Mouse (Mus musculus) neural tube, embryonic 12.5 days (tissue): ENCODE measurements around the gene Slc25a45. TPM values are rescaled to one million over a fixed set of nuclear protein-coding genes. Genes with fewer than 3 reads are reported as not detected.

Experiments used
- ATAC-seq: fragments of 200-750 bp; cut with Nextera tagmentation; 2 replicates; pipeline ENCODE4 v1.8.0; 2017; ENCODE audit warnings: low read depth, mild to moderate bottlenecking, moderate TSS enrichment, moderate library complexity; ENCODE audit not compliant: low FRiP score
- H3K27ac ChIP-seq: fragments of 300-500 bp; sonication (generic); 2 replicates; pipeline ENCODE4 v1.5.1; 2016
- H3K27me3 ChIP-seq: fragments of 300-500 bp; sonication (generic); replicated peaks from 2 replicates; pipeline ENCODE4 v1.6.1; 2016; ENCODE audit warnings: mild to moderate bottlenecking
- H3K36me3 ChIP-seq: fragments of 300-500 bp; sonication (generic); 2 replicates; pipeline ENCODE4 v1.6.1; 2016; ENCODE audit warnings: mild to moderate bottlenecking
- H3K4me1 ChIP-seq: fragments of 300-500 bp; sonication (generic); 2 replicates; pipeline ENCODE4 v1.6.1; 2016
- H3K4me2 ChIP-seq: fragments of 300-500 bp; sonication (generic); replicated peaks from 2 replicates; pipeline ENCODE4 v1.6.1; 2016; ENCODE audit warnings: mild to moderate bottlenecking
- H3K4me3 ChIP-seq: fragments of 300-500 bp; sonication (generic); 2 replicates; pipeline ENCODE4 v1.5.1; 2016
- H3K9ac ChIP-seq: fragments of 300-500 bp; sonication (generic); 2 replicates; pipeline ENCODE4 v1.6.1; 2016; ENCODE audit warnings: mild to moderate bottlenecking
- H3K9me3 ChIP-seq: fragments of 300-500 bp; sonication (generic); 2 replicates; pipeline ENCODE4 v1.6.1; 2016; ENCODE audit warnings: mild to moderate bottlenecking
- WGBS: fragments of 180-500 bp; shearing (Covaris S2); methylation state at CpG from one replicate; pipeline ENCODE4 v1.1.7; 2016; 5-methylcytosine and 5-hydroxymethylcytosine counted together
- polyA plus RNA-seq: library from polyadenylated mRNA; unstranded; fragments of >200 nt; fragmentation: Nextera tagmentation; extraction: Ambion mirVana; gene quantifications from 2 replicates; pipeline ENCODE4 v1.2.1, GENCODE M21; 2016

The Slc25a45 gene
- polyA plus RNA-seq, 1 experiment from 2014 or later, result 2.5 TPM

- peaks cover 57% of the 10 kb centered on the region for H3K4me1 ChIP-seq
- WGBS, result 35% methylated on average over 13 of the region's 13 CpGs
- H3K9ac ChIP-seq, result 0 out of 2 replicates have a peak overlapping the region, but pooled peaks have one; percentile 52
- no peak overlapping the region for H3K4me3 ChIP-seq
- no peak overlapping the region for H3K27ac ChIP-seq
- no peak for ATAC-seq
- no peaks in the 10 kb centered on the region for H3K27me3 ChIP-seq
- no peaks in the 10 kb centered on the region for H3K9me3 ChIP-seq
- peak overlapping the region; percentile 68 for H3K4me2 ChIP-seq
- H3K36me3 ChIP-seq, result peaks cover 13% of the 10 kb centered on the region
Observed at GRCm38 (mm10) chr19:5848826-5849672, 28.6 kb upstream of the Slc25a45 start.

DNA sequence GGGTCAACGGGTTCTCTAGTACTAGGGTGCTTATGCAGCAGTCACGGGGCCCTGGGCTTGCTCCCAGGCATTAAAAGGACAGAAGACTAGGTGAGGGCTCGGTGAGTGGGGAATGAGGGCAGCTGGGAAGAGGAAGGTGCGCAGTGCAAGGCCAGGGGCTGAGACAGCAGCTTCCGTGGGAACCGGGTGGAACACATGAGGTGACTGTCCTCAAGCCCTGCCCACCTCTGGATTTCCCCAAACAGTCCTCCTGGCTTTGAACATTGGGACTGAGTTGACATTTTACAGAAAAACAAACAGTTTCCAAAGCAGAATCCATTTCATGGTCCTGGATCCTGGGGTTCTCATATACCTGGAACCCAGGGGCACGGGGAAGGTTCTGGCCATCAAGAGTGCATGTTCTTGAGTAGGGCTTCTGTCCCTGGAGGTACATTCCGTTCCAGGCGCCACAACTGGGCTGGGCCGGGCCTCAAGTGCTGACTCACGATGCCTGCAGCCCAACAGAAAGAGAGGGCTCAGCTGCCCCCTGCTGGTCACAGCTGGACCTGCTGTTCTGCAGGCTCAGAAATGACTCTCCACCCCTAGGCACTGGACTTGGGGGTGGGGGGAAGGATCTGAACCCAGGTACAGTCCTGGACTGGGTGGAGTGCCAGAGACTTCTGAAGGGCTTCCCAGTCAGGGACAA is 27.6 kb upstream of the Slc25a45 start:
- peaks cover 16% of the 10 kb centered on the region for H3K36me3 ChIP-seq
- H3K27ac ChIP-seq, result no peak overlapping the region
- H3K4me3 ChIP-seq, result no peak overlapping the region
- no peaks in the 10 kb centered on the region for H3K9me3 ChIP-seq
- H3K9ac ChIP-seq, result no peak overlapping the region
- ATAC-seq, result no peak
- peaks cover 49% of the 10 kb centered on the region for H3K4me1 ChIP-seq
- 33% methylated on average over 11 of the region's 11 CpGs for WGBS
- H3K4me2 ChIP-seq, result peak overlapping the region; percentile 32
- no peaks in the 10 kb centered on the region for H3K27me3 ChIP-seq

- peaks cover 42% of the 10 kb centered on the region for H3K4me1 ChIP-seq
- 83% methylated on average over 3 of the region's 3 CpGs for WGBS
- no peak overlapping the region for H3K9ac ChIP-seq
- H3K27ac ChIP-seq, result no peak overlapping the region
- H3K4me3 ChIP-seq, result no peak overlapping the region
- no peaks in the 10 kb centered on the region for H3K27me3 ChIP-seq
- no peaks in the 10 kb centered on the region for H3K9me3 ChIP-seq
- H3K4me2 ChIP-seq, result no peak overlapping the region
- no peak for ATAC-seq
- H3K36me3 ChIP-seq, result peaks cover 17% of the 10 kb centered on the region
Observed at GRCm38 (mm10) chr19:5850860-5851259, 26.7 kb upstream of the Slc25a45 start.

DNA sequence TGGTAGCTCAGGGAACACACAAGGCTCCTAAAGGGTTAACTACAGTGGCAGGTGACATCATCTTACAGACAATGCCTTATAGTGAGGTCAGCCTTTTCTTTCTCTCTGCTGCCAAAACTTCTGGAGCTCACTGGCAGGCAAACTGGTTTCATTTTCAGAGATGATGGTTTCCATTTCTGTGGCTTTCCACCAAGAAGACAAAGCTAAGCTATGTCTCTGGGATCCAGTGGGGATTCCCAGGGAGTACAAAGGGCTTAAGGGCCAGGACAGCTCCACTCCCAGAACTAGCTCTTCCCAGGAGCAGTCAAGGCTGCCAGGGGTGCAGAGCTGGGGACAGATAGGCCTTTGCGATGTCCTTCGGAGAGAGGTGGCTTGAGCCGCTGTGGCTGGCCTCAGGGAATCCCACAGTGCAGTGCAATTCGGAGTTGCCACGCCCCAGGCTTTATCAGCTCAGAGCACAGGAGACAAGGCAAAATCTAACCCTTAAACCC is 26.1 kb upstream of the Slc25a45 start:
- no peaks in the 10 kb centered on the region for H3K9me3 ChIP-seq
- no peak overlapping the region for H3K27ac ChIP-seq
- no peak for ATAC-seq
- peaks cover 38% of the 10 kb centered on the region for H3K4me1 ChIP-seq
- H3K9ac ChIP-seq, result peak overlapping the region; percentile 42
- H3K4me2 ChIP-seq, result no peak overlapping the region
- 72% methylated on average over 5 of the region's 5 CpGs for WGBS
- no peak overlapping the region for H3K4me3 ChIP-seq
- no peaks in the 10 kb centered on the region for H3K27me3 ChIP-seq
- peaks cover 24% of the 10 kb centered on the region for H3K36me3 ChIP-seq

DNA sequence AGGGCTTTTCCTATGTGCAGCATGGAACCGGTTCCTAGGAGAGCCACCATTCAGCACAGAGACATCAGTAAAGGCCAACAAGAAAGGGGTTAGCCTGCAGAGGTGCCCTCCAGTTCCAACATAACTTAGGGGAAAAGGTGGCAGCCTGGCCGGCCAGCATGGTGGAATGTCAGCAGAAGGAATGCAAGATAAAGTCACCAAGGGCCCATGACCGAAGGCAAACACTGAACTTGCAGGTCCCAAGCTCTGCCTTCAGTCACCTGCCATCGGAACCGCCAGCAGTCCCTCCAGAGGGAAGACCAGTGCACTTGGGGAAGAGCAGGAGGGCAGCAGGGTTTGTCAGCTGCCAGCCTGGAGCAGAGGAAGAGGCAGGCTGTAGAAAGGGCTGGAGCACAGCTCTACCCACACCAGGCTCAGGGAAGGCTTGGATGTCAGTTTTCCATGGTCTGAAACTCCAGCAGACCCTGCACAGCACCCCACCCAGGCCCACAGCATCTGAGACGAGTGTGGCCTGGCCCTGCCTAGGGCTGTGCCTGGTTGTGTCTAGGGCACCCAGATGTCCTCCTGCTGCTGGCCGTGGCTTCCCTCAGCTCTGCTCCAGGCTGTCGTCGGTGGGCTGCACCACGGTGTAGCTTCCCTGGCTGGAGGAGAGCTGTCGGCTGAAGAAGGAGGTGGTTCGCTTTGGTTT is 25.4 kb upstream of the Slc25a45 start:
- no peak for ATAC-seq
- no peak overlapping the region for H3K27ac ChIP-seq
- no peak overlapping the region for H3K4me3 ChIP-seq
- no peak overlapping the region for H3K4me2 ChIP-seq
- no peaks in the 10 kb centered on the region for H3K9me3 ChIP-seq
- H3K9ac ChIP-seq, result peak overlapping the region; percentile 42; the same call in 1 of the 2 replicates
- H3K27me3 ChIP-seq, result no peaks in the 10 kb centered on the region
- peaks cover 31% of the 10 kb centered on the region for H3K4me1 ChIP-seq
- H3K36me3 ChIP-seq, result peaks cover 29% of the 10 kb centered on the region
- WGBS, result 89% methylated on average over 12 of the region's 12 CpGs

DNA sequence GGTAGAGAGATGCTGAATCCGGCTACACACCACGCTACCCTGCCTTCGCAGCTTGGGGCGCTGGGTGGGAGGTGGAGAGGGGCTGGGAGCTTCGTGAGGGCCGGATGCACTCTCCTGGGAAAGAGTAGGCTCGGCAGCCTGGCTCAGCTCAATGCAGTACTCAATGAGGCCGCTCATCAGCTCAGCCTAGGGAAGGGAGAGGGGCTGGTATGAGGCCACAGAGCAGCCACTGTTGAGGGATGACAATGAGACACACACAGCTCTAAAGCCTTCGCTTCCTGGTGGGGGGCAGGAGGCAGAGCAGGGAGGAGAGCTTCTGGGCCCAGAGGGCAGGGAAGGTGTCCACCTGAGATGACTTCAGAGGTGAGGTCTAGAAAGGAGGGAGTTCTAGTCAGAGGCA is 21.0 kb upstream of the Slc25a45 start:
- Histone ChIP-seq H3K27me3 (no peaks in the 10 kb centered on the region), H3K4me1 (no peaks in the 10 kb centered on the region), H3K4me2 (no peak overlapping the region), H3K9ac (0 out of 2 replicates have a peak overlapping the region, but pooled peaks have one; percentile 13), H3K27ac (no peak overlapping the region), H3K36me3 (peaks cover 69% of the 10 kb centered on the region), H3K4me3 (no peak overlapping the region), H3K9me3 (no peaks in the 10 kb centered on the region)
- ATAC-seq, result no peak
- WGBS, result 88% methylated on average over 9 of the region's 9 CpGs

GRCm38 (mm10) chr19:5862335-5863085 is 15.1 kb upstream of the Slc25a45 start:
- Histone ChIP-seq H3K9me3 (no peaks in the 10 kb centered on the region), H3K36me3 (peaks cover 89% of the 10 kb centered on the region), H3K27ac (no peak overlapping the region), H3K4me2 (no peak overlapping the region), H3K4me3 (no peak overlapping the region), H3K27me3 (no peaks in the 10 kb centered on the region), H3K4me1 (no peaks in the 10 kb centered on the region), H3K9ac (no peak overlapping the region)
- ATAC-seq, result no peak
- WGBS, result 98% methylated on average over 14 of the region's 14 CpGs

DNA sequence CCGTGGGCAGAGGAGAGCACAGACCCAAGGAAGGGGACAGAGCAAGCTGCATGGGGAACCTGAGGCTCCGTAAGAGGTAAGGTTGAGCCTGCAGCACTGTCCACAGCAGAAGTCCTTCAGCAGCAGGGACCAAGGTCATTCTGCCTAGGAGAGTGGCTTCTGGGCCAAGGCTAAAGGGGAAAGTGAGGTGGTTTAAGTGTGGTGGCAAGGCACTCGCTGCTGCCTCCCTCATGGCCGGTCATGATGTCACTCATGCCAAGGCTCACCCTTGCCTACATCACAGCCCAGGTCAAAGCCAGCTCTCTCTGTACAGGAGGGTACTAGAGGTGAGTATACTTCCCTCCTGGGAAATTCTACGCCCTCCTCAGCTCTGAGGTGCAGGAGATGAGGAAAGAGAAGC is 13.8 kb upstream of the Slc25a45 start:
- Histone ChIP-seq H3K4me2 (no peak overlapping the region), H3K4me1 (no peaks in the 10 kb centered on the region), H3K4me3 (no peak overlapping the region), H3K9ac (no peak overlapping the region), H3K9me3 (no peaks in the 10 kb centered on the region), H3K27ac (no peak overlapping the region), H3K27me3 (no peaks in the 10 kb centered on the region), H3K36me3 (peaks cover 92% of the 10 kb centered on the region)
- ATAC-seq, result no peak
- WGBS, result 92% methylated on average over 5 of the region's 5 CpGs

- H3K4me3 ChIP-seq, result no peak overlapping the region
- WGBS, result 91% methylated on average over 20 of the region's 20 CpGs
- no peak overlapping the region for H3K4me2 ChIP-seq
- no peak overlapping the region for H3K27ac ChIP-seq
- H3K36me3 ChIP-seq, result peaks cover 92% of the 10 kb centered on the region
- no peaks in the 10 kb centered on the region for H3K9me3 ChIP-seq
- no peak for ATAC-seq
- H3K27me3 ChIP-seq, result no peaks in the 10 kb centered on the region
- H3K4me1 ChIP-seq, result no peaks in the 10 kb centered on the region
- H3K9ac ChIP-seq, result no peak overlapping the region
Observed at GRCm38 (mm10) chr19:5864710-5865398, 12.8 kb upstream of the Slc25a45 start.

DNA sequence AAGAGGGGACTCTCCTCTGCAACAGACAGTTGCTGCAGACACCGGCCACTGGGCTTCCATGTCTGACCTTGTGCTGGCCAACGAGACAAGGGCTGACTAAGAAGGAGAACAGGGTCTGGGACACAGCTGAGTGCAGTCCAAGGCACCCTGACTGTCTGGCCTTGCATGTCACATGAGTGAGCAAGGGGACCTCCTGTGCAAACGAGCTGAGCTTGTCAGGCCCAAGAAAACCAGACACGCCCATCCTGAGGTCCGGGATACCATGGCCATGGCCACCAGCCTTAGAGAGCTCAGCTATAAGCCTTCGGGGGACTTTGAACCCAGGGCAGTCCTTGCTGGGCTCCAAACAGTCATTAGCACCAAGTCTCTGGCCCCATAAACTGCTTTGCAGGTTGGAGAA is 9.5 kb upstream of the Slc25a45 start:
- no peak overlapping the region for H3K4me3 ChIP-seq
- H3K4me2 ChIP-seq, result no peak overlapping the region
- H3K9ac ChIP-seq, result no peak overlapping the region
- no peaks in the 10 kb centered on the region for H3K9me3 ChIP-seq
- H3K27me3 ChIP-seq, result no peaks in the 10 kb centered on the region
- peaks cover 72% of the 10 kb centered on the region for H3K36me3 ChIP-seq
- ATAC-seq, result no peak
- 88% methylated on average over 6 of the region's 6 CpGs for WGBS
- H3K27ac ChIP-seq, result no peak overlapping the region
- H3K4me1 ChIP-seq, result peaks cover 15% of the 10 kb centered on the region

GRCm38 (mm10) chr19:5871273-5871672 is 6.3 kb upstream of the Slc25a45 start:
- Histone ChIP-seq H3K9me3 (no peaks in the 10 kb centered on the region), H3K27ac (peak overlapping the region; percentile 37; the same call in 1 of the 2 replicates), H3K36me3 (peaks cover 44% of the 10 kb centered on the region), H3K4me2 (peak overlapping the region; percentile 39), H3K4me1 (peaks cover 28% of the 10 kb centered on the region), H3K27me3 (no peaks in the 10 kb centered on the region), H3K4me3 (no peak overlapping the region), H3K9ac (peak overlapping the region; percentile 33)
- 15% methylated on average over 7 of the region's 7 CpGs for WGBS
- 0 out of 2 replicates have a peak, but pooled peaks have one; percentile 39 for ATAC-seq
